Mouse (Mus musculus) forebrain, postnatal 0 days (tissue): Measurements from ENCODE around the gene Smc5. TPM values are rescaled to one million over a fixed set of nuclear protein-coding genes. Genes with fewer than 3 reads are reported as not detected.

Experiments used
- ATAC-seq: fragments of 200-750 bp; cut with Nextera tagmentation; 2 replicates; pipeline ENCODE4 v1.8.0; 2017; ENCODE audit warnings: mild to moderate bottlenecking, moderate library complexity
- DNase-seq: peaks from one replicate; pipeline ENCODE4 v3.0.0-alpha.2; 2015
- H3K27ac ChIP-seq: fragments of 300-500 bp; sonication (generic); 2 replicates; pipeline ENCODE4 v1.5.1; 2014; ENCODE audit warnings: low read depth, mild to moderate bottlenecking, antibody characterized with exemption, low read length, moderate library complexity, mixed read lengths
- H3K27me3 ChIP-seq: fragments of 300-500 bp; sonication (generic); 2 replicates; pipeline ENCODE4 v1.6.1; 2014; ENCODE audit warnings: mild to moderate bottlenecking, low read length, mixed read lengths; ENCODE audit not compliant: insufficient read depth
- H3K36me3 ChIP-seq: fragments of 300-500 bp; sonication (generic); 2 replicates; pipeline ENCODE4 v1.6.1; 2014; ENCODE audit warnings: mild to moderate bottlenecking, moderate library complexity; ENCODE audit not compliant: insufficient read depth
- H3K4me1 ChIP-seq: fragments of 300-500 bp; sonication (generic); 2 replicates; pipeline ENCODE4 v1.6.1; 2014; ENCODE audit warnings: antibody characterized with exemption; ENCODE audit not compliant: insufficient read depth
- H3K4me2 ChIP-seq: fragments of 300-500 bp; sonication (generic); 2 replicates; pipeline ENCODE4 v1.6.1; 2014; ENCODE audit warnings: low read depth, mild to moderate bottlenecking, moderate library complexity
- H3K4me3 ChIP-seq: fragments of 300-500 bp; sonication (generic); 2 replicates; pipeline ENCODE4 v1.5.1; 2014; ENCODE audit warnings: low read depth, low read length, mixed read lengths
- H3K9ac ChIP-seq: fragments of 300-500 bp; sonication (generic); 2 replicates; pipeline ENCODE4 v1.6.1; 2014; ENCODE audit warnings: mild to moderate bottlenecking
- H3K9me3 ChIP-seq: fragments of 300-500 bp; sonication (generic); 2 replicates; pipeline ENCODE4 v1.6.1; 2016; ENCODE audit warnings: low read length
- CTCF ChIP-seq: sonication (generic); IDR thresholded peaks from 2 replicates; pipeline ENCODE4 v1.5.1; 2016; ENCODE audit warnings: antibody characterized with exemption, control low read depth, low read depth
- WGBS: fragments of 180-500 bp; shearing (Covaris S2); extraction: QIAGEN DNeasy Blood & Tissue Kit; methylation state at CpG from one replicate; pipeline ENCODE4 v1.1.7; 2014; 5-methylcytosine and 5-hydroxymethylcytosine counted together
- polyA plus RNA-seq: library from polyadenylated mRNA; unstranded; fragments of >200 nt; fragmentation: Nextera tagmentation; extraction: Ambion mirVana; gene quantifications from 2 replicates; pipeline ENCODE4 v1.2.1, GENCODE M21; 2015
- total RNA-seq: library from RNA; depleted of rRNA; stranded (reverse); fragments of >200 nt; gene quantifications from 2 replicates; pipeline ENCODE4 v1.2.3, GENCODE M21; 2014

Smc5 gene
- total and polyA plus RNA-seq, 2 experiments from 2014 or later = 15.5 to 48.5 TPM

DNA sequence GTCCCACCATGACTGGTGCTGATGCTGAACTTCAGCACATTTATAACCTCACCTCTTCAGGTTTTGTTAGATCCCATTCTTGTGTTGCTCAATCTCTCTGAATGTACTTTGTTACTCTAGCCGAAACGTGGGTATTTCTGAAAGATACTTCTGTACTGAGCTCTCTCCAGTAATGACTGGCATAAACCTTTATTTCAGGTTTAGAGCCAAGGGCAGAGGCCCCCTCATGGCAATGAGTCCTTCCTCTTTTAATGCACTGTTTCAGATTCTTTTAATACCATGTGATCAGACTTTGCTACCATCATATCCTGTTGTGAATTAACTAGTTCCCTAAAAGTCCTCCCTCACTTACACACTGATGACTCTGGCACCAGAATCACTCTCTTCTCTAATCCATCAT, 27.2 kb downstream of the Smc5 start:
- DNase-seq (no peak), ATAC-seq (no peak)
- no peak overlapping the region for H3K9ac ChIP-seq
- H3K4me2 ChIP-seq = no peak overlapping the region
- H3K27me3 ChIP-seq = no peaks in the 10 kb centered on the region
- no peak overlapping the region for H3K4me3 ChIP-seq
- no peaks in the 10 kb centered on the region for H3K9me3 ChIP-seq
- peaks cover 4% of the 10 kb centered on the region for H3K36me3 ChIP-seq
- TF ChIP-seq CTCF = no peak
- no peaks in the 10 kb centered on the region for H3K4me1 ChIP-seq
- no peak overlapping the region for H3K27ac ChIP-seq
- 88% methylated on average over 2 of the region's 2 CpGs for WGBS

DNA sequence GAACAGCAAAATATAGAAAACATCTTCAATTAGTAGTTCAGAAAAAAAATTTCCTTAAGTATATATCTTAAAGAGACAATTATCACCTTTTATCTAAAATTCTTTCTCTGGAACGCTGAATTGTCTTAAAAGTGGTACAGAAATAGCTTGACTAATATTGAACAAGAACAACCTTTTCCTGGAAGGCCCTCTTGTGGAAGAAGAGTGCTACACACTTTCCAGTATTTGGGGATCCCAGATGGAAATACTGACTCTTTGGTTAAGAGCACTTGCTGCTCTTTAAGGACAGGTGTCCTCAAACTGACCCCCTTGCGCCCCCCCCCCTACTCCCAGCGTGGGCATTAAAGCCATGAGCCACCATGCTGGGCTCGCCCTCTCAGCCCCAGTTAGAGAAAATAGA, 48.6 kb downstream of the Smc5 start:
- Histone ChIP-seq H3K4me1 (no peaks in the 10 kb centered on the region), H3K4me2 (no peak overlapping the region), H3K4me3 (no peak overlapping the region), H3K27me3 (no peaks in the 10 kb centered on the region), H3K9ac (no peak overlapping the region), H3K36me3 (peaks cover 19% of the 10 kb centered on the region; the same call in 1 of the 2 replicates), H3K27ac (no peak overlapping the region), H3K9me3 (no peaks in the 10 kb centered on the region)
- ATAC-seq (peak; percentile 43; the same call in 1 of the 2 replicates), DNase-seq (peak; percentile 70)
- whole genome bisulfite sequencing = 58% methylated on average over 4 of the region's 4 CpGs
- peak; percentile 79 for TF ChIP-seq CTCF

DNA sequence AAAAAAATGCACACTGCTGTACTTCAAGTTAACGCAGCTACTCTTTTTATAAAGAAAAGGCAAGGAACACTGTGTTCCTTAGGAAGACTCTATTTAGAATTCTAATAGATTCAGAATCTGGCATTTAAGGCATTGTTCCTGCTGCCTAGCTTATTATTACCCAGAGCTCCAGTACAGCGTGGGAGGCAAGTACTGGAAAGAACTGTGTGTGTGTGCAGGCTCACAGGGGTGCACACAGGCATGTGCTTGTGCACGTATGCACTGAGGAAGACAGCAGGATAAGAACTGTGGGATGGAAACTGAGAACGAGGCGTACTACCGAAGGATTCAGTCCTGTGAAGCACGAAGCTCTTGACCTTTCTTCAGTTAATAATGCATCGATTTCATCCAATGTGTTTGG, 59.4 kb downstream of the Smc5 start:
- WGBS = 45% methylated on average over 8 of the region's 8 CpGs

DNA sequence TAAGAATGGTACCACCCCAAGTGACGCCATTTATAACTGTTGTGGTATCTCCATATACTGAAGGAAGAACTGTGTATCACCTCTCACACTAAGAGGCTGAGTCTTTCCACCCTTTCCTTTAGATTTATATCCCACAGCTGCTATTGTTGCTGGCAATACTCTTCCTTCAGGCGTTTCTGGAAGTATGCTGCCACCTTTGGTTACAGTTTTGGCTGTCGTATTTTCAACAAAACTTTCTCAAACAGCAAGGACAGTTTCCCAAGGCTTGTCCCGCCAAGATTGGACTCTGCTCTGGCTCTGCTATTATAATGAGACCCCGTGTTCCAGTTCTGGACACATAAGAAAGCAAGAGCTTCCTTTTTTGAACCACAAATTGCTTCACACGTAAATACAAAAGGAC, 62.4 kb downstream of the Smc5 start:
- DNase-seq (no peak), ATAC-seq (no peak)
- Histone ChIP-seq H3K36me3 (peaks cover 24% of the 10 kb centered on the region), H3K4me3 (no peak overlapping the region), H3K9me3 (no peaks in the 10 kb centered on the region), H3K27ac (no peak overlapping the region), H3K9ac (no peak overlapping the region), H3K27me3 (no peaks in the 10 kb centered on the region), H3K4me2 (no peak overlapping the region), H3K4me1 (no peaks in the 10 kb centered on the region)
- WGBS = 85% methylated on average over 6 of the region's 6 CpGs
- peak; percentile 31 for TF ChIP-seq CTCF

More for the DNA sequence above, 59.4 kb downstream of the Smc5 start:
- Histone ChIP-seq H3K4me3 (no peak overlapping the region), H3K9me3 (no peaks in the 10 kb centered on the region), H3K27me3 (no peaks in the 10 kb centered on the region), H3K36me3 (peaks cover 11% of the 10 kb centered on the region), H3K9ac (no peak overlapping the region), H3K4me1 (no peaks in the 10 kb centered on the region), H3K4me2 (no peak overlapping the region), H3K27ac (no peak overlapping the region)
- no peak for TF ChIP-seq CTCF
- DNase-seq (peak; percentile 36), ATAC-seq (peak; percentile 96)

DNA sequence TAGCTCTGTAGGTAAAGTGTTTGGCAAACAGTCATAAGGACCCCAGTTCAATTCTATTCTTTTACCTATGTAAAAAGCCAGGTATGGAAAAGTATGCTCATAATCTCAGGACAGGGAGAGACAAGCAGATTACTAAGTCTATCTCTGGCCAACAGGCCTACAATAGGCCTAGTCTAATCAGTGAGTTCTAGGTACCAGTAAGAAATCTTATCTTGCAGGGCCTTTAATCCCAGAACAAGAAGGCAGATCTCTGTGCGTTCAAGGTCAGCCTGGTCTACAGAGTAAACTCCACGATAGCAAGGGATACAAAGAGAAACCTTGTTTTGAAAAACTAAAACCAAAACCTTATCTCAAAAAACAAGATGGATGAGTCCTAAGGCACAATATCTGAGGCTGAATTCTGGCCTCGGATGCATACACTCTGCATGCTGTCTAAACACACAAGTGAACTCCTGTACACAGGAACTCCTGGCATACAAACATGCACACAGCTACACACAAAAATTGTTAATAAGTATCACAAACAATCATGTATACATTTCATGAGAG, 70.1 kb downstream of the Smc5 start:
- Histone ChIP-seq H3K9ac (no peak overlapping the region), H3K9me3 (no peaks in the 10 kb centered on the region), H3K4me1 (no peaks in the 10 kb centered on the region), H3K27ac (no peak overlapping the region), H3K4me3 (no peak overlapping the region), H3K27me3 (no peaks in the 10 kb centered on the region), H3K36me3 (peaks cover 18% of the 10 kb centered on the region), H3K4me2 (no peak overlapping the region)
- DNase-seq = no peak
- 95% methylated on average over 3 of the region's 3 CpGs for WGBS
- TF ChIP-seq CTCF = no peak
- no peak for ATAC-seq

DNA sequence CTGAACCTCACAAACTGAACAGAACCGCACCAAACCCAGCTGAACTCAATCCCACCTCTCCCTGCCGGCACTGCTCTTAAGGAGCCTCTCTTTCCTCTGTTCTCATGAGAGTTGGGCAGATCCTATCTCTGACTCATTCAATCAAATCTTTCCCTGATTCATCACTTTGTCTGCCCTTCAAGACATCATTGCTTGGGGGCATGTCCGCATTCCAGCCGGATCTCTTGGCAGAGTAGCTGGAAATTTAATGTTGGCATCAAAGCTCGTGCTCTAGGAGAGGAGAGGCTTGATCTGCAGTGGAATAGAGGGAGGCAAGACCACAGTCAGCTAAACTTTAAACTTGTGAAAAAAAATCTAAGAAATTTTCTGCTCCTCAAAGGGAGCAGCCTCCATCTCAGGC, 71.6 kb downstream of the Smc5 start:
- Histone ChIP-seq H3K9me3 (no peaks in the 10 kb centered on the region), H3K4me1 (no peaks in the 10 kb centered on the region), H3K4me2 (no peak overlapping the region), H3K27me3 (no peaks in the 10 kb centered on the region), H3K4me3 (no peak overlapping the region), H3K27ac (no peak overlapping the region), H3K36me3 (peaks cover 9% of the 10 kb centered on the region), H3K9ac (no peak overlapping the region)
- TF ChIP-seq CTCF = no peak
- ATAC-seq (no peak), DNase-seq (no peak)
- WGBS = 98% methylated on average over 5 of the region's 5 CpGs

DNA sequence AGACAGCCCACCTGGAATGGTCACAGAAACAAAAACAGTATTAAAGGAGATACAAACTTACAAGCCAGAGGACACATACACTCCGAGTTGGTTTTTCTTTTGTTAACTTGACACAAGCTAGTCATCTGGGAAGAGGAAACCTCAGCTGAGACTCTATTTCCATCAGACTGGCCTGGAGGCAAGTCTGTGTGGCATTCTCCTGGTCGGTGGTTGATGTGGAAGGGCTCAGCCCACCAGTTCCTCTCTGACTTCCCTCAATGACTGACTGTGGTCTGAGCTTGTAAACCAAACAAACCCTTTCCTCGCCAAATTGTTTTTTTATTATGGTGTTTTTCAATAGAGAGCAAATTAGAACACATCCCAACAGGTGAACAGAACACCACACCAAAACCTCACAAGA, 80.6 kb downstream of the Smc5 start:
- H3K36me3 ChIP-seq = no peaks in the 10 kb centered on the region
- 85% methylated on average over 3 of the region's 3 CpGs for WGBS
- H3K27ac ChIP-seq = no peak overlapping the region
- no peak overlapping the region for H3K9ac ChIP-seq
- ATAC-seq = no peak
- no peaks in the 10 kb centered on the region for H3K9me3 ChIP-seq
- TF ChIP-seq CTCF = no peak
- DNase-seq = no peak
- H3K27me3 ChIP-seq = no peaks in the 10 kb centered on the region
- H3K4me3 ChIP-seq = no peak overlapping the region
- 0 out of 2 replicates have a peak, but pooled peaks cover 2% of the 10 kb centered on the region for H3K4me1 ChIP-seq
- no peak overlapping the region for H3K4me2 ChIP-seq

DNA sequence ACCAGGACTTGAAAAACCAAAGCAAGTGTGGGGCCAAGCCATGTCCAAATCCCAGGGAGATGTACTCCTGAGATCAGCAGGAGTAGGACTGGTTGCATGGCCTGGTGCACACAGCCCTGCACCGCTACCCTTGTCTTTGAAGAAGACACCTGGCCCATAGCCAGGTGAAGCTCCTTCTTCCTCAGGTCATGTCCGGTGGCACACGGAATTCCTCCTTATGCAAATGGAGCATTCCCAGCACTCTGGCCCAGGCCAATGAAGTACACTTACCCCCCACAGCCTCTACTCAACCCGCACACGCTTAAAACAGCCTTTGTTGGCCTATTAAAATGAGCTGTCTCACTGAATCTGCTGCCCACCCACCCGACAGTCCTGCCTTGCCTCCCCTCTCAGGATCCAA, 82.2 kb downstream of the Smc5 start:
- Histone ChIP-seq H3K9ac (no peak overlapping the region), H3K4me3 (no peak overlapping the region), H3K36me3 (no peaks in the 10 kb centered on the region), H3K4me1 (0 out of 2 replicates have a peak, but pooled peaks cover 2% of the 10 kb centered on the region), H3K27me3 (no peaks in the 10 kb centered on the region), H3K27ac (no peak overlapping the region), H3K9me3 (no peaks in the 10 kb centered on the region), H3K4me2 (no peak overlapping the region)
- DNase-seq = no peak
- 86% methylated on average over 6 of the region's 6 CpGs for WGBS
- no peak for TF ChIP-seq CTCF
- ATAC-seq = no peak
